Mouse (Mus musculus) C2C12 (cell line): Measurements from ENCODE around the gene Smc6.

Experiments
- CTCF ChIP-seq: IDR thresholded peaks from one replicate; pipeline ENCODE4 v1.5.1; 2011; ENCODE audit not compliant: control insufficient read depth, insufficient read depth, insufficient read length
- FOSL1 ChIP-seq: IDR thresholded peaks from one replicate; pipeline ENCODE4 v1.8.0; 2011; ENCODE audit warnings: mild to moderate bottlenecking, low read length; ENCODE audit not compliant: poor library complexity, insufficient read depth, severe bottlenecking
- MAX ChIP-seq: IDR thresholded peaks from one replicate; pipeline ENCODE4 v1.6.1; 2011; ENCODE audit warnings: mild to moderate bottlenecking, control low read depth
- MYOD1 ChIP-seq: IDR thresholded peaks from one replicate; pipeline ENCODE4 v1.6.1; 2011; ENCODE audit warnings: low read depth; ENCODE audit not compliant: control insufficient read depth, insufficient read length
- USF1 ChIP-seq: IDR thresholded peaks from one replicate; pipeline ENCODE4 v1.6.1; 2011; ENCODE audit warnings: low read depth, mild to moderate bottlenecking, control low read depth, moderate library complexity

DNA sequence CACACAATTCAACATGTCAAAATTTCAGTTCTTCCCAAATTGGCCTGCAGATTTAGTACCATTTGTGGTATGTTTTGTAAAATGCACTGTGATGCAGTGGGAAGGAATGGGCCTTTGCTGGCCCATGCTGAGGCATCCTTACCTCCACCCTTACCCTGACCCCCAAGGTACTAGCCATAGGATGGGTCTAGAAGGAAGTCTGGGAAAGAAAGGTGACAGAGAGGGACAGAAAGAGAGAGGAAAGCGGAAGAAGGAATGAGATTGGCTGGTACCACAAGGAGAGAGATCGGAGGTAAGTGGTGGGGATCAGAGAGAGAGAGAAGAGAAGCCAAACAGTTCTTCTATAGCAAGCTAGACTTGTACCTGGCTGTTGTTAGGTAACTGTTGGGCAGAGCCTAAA, 45.4 kb downstream of the Smc6 start:
- TF ChIP-seq CTCF (no peak), MYOD1 (no peak), USF1 (no peak), FOSL1 (no peak), MAX (no peak)
